Mouse (Mus musculus): ENCODE data around the gene Col26a1. TPM values are rescaled to one million over a fixed set of nuclear protein-coding genes. Genes with fewer than 3 reads are reported as not detected.

Col26a1 gene
- polyA plus RNA-seq, 1 experiment, result 134 TPM

GRCm38 (mm10) chr5:136704151-136704550 lies 178.9 kb downstream of the Col26a1 start:
- Histone ChIP-seq H3K4me3 (ENCODE audit: control insufficient read depth, low read depth, low read length) (no peak overlapping the region), H3K4me1 (ENCODE audit: control insufficient read depth, insufficient read depth, low read length) (peaks cover 32% of the 10 kb centered on the region), H3K27me3 (ENCODE audit: control insufficient read depth, insufficient read depth, low read length) (no peaks in the 10 kb centered on the region), H3K36me3 (ENCODE audit: control insufficient read depth, insufficient read depth, low read length) (no peaks in the 10 kb centered on the region), H3K27ac (ENCODE audit: control insufficient read depth, insufficient read depth, low read depth, low read length) (no peak overlapping the region)
- TF ChIP-seq POLR2A (IDR thresholded peaks at IDR 0.05; ENCODE audit: control insufficient read depth, low read depth, low read length) (no peak), CTCF (IDR thresholded peaks at IDR 0.05; ENCODE audit: control insufficient read depth, insufficient read depth, insufficient replicate concordance, low read depth, low read length) (no peak)

- Histone ChIP-seq H3K4me3 (ENCODE audit: control insufficient read depth, low read depth, low read length) (no peak overlapping the region), H3K27ac (ENCODE audit: control insufficient read depth, insufficient read depth, low read depth, low read length) (no peak overlapping the region), H3K4me1 (ENCODE audit: control insufficient read depth, insufficient read depth, low read length) (peaks cover 30% of the 10 kb centered on the region), H3K27me3 (ENCODE audit: control insufficient read depth, insufficient read depth, low read length) (no peaks in the 10 kb centered on the region), H3K36me3 (ENCODE audit: control insufficient read depth, insufficient read depth, low read length) (no peaks in the 10 kb centered on the region)
- no peak for TF ChIP-seq POLR2A (IDR thresholded peaks at IDR 0.05; ENCODE audit: control insufficient read depth, low read depth, low read length)
- TF ChIP-seq CTCF (IDR thresholded peaks at IDR 0.05; ENCODE audit: control insufficient read depth, insufficient read depth, insufficient replicate concordance, low read depth, low read length), result peak; percentile 79; the same call in 1 of the 2 replicates
These were observed 179.3 kb downstream of the Col26a1 start for GRCm38 (mm10) chr5:136703751-136704150.

- no peak for TF ChIP-seq CTCF (IDR thresholded peaks at IDR 0.05; ENCODE audit: control insufficient read depth, insufficient read depth, insufficient replicate concordance, low read depth, low read length)
- no peak for TF ChIP-seq POLR2A (IDR thresholded peaks at IDR 0.05; ENCODE audit: control insufficient read depth, low read depth, low read length)
- peaks cover 35% of the 10 kb centered on the region for H3K4me1 ChIP-seq (ENCODE audit: control insufficient read depth, insufficient read depth, low read length)
- H3K36me3 ChIP-seq (ENCODE audit: control insufficient read depth, insufficient read depth, low read length), result no peaks in the 10 kb centered on the region
- H3K27me3 ChIP-seq (ENCODE audit: control insufficient read depth, insufficient read depth, low read length), result no peaks in the 10 kb centered on the region
- no peak overlapping the region for H3K27ac ChIP-seq (ENCODE audit: control insufficient read depth, insufficient read depth, low read depth, low read length)
- H3K4me3 ChIP-seq (ENCODE audit: control insufficient read depth, low read depth, low read length), result no peak overlapping the region
These were observed 180.8 kb downstream of the Col26a1 start for GRCm38 (mm10) chr5:136702159-136702725.

- no peaks in the 10 kb centered on the region for H3K36me3 ChIP-seq (ENCODE audit: control insufficient read depth, insufficient read depth, low read length)
- H3K27ac ChIP-seq (ENCODE audit: control insufficient read depth, insufficient read depth, low read depth, low read length), result peak overlapping the region; percentile 81
- TF ChIP-seq POLR2A (IDR thresholded peaks at IDR 0.05; ENCODE audit: control insufficient read depth, low read depth, low read length) (peak; percentile 56; the same call in 1 of the 2 replicates), CTCF (IDR thresholded peaks at IDR 0.05; ENCODE audit: control insufficient read depth, insufficient read depth, insufficient replicate concordance, low read depth, low read length) (no peak)
- no peaks in the 10 kb centered on the region for H3K27me3 ChIP-seq (ENCODE audit: control insufficient read depth, insufficient read depth, low read length)
- peaks cover 14% of the 10 kb centered on the region for H3K4me1 ChIP-seq (ENCODE audit: control insufficient read depth, insufficient read depth, low read length)
- peak overlapping the region; percentile 85 for H3K4me3 ChIP-seq (ENCODE audit: control insufficient read depth, low read depth, low read length)
These were observed 185.4 kb downstream of the Col26a1 start for GRCm38 (mm10) chr5:136697618-136698017.

GRCm38 (mm10) chr5:136696516-136696915 lies 186.5 kb downstream of the Col26a1 start:
- no peak for TF ChIP-seq CTCF (IDR thresholded peaks at IDR 0.05; ENCODE audit: control insufficient read depth, insufficient read depth, insufficient replicate concordance, low read depth, low read length)
- TF ChIP-seq POLR2A (IDR thresholded peaks at IDR 0.05; ENCODE audit: control insufficient read depth, low read depth, low read length), result no peak
- Histone ChIP-seq H3K27me3 (ENCODE audit: control insufficient read depth, insufficient read depth, low read length) (no peaks in the 10 kb centered on the region), H3K4me3 (ENCODE audit: control insufficient read depth, low read depth, low read length) (no peak overlapping the region), H3K27ac (ENCODE audit: control insufficient read depth, insufficient read depth, low read depth, low read length) (no peak overlapping the region), H3K36me3 (ENCODE audit: control insufficient read depth, insufficient read depth, low read length) (no peaks in the 10 kb centered on the region), H3K4me1 (ENCODE audit: control insufficient read depth, insufficient read depth, low read length) (peaks cover 12% of the 10 kb centered on the region)

GRCm38 (mm10) chr5:136694976-136695375 lies 188.0 kb downstream of the Col26a1 start:
- no peak for TF ChIP-seq CTCF (IDR thresholded peaks at IDR 0.05; ENCODE audit: control insufficient read depth, insufficient read depth, insufficient replicate concordance, low read depth, low read length)
- TF ChIP-seq POLR2A (IDR thresholded peaks at IDR 0.05; ENCODE audit: control insufficient read depth, low read depth, low read length), result no peak
- Histone ChIP-seq H3K4me3 (ENCODE audit: control insufficient read depth, low read depth, low read length) (no peak overlapping the region), H3K27me3 (ENCODE audit: control insufficient read depth, insufficient read depth, low read length) (no peaks in the 10 kb centered on the region), H3K36me3 (ENCODE audit: control insufficient read depth, insufficient read depth, low read length) (no peaks in the 10 kb centered on the region), H3K27ac (ENCODE audit: control insufficient read depth, insufficient read depth, low read depth, low read length) (no peak overlapping the region), H3K4me1 (ENCODE audit: control insufficient read depth, insufficient read depth, low read length) (peaks cover 12% of the 10 kb centered on the region)

GRCm38 (mm10) chr5:136693418-136693817 lies 189.6 kb downstream of the Col26a1 start:
- no peak overlapping the region for H3K4me3 ChIP-seq (ENCODE audit: control insufficient read depth, low read depth, low read length)
- H3K4me1 ChIP-seq (ENCODE audit: control insufficient read depth, insufficient read depth, low read length), result peaks cover 14% of the 10 kb centered on the region
- H3K36me3 ChIP-seq (ENCODE audit: control insufficient read depth, insufficient read depth, low read length), result no peaks in the 10 kb centered on the region
- TF ChIP-seq POLR2A (IDR thresholded peaks at IDR 0.05; ENCODE audit: control insufficient read depth, low read depth, low read length) (no peak), CTCF (IDR thresholded peaks at IDR 0.05; ENCODE audit: control insufficient read depth, insufficient read depth, insufficient replicate concordance, low read depth, low read length) (no peak)
- no peaks in the 10 kb centered on the region for H3K27me3 ChIP-seq (ENCODE audit: control insufficient read depth, insufficient read depth, low read length)
- no peak overlapping the region for H3K27ac ChIP-seq (ENCODE audit: control insufficient read depth, insufficient read depth, low read depth, low read length)
